Mouse (Mus musculus) kidney, embryonic 14.5 days (tissue): ENCODE data around the gene Atf5. TPM values are rescaled to one million over a fixed set of nuclear protein-coding genes. Genes with fewer than 3 reads are reported as not detected.

Experiments used
- ATAC-seq: fragments of 200-750 bp; cut with Nextera tagmentation; 2 replicates; pipeline ENCODE4 v1.8.0; 2017; ENCODE audit warnings: moderate number of reproducible peaks, mild to moderate bottlenecking, moderate TSS enrichment, moderate library complexity; ENCODE audit not compliant: low FRiP score, low TSS enrichment
- H3K27ac ChIP-seq: fragments of 300-500 bp; sonication (generic); 2 replicates; pipeline ENCODE4 v1.5.1; 2014; ENCODE audit warnings: low read depth, mild to moderate bottlenecking, low read length, moderate library complexity, mixed read lengths
- H3K27me3 ChIP-seq: fragments of 300-500 bp; sonication (generic); 2 replicates; pipeline ENCODE4 v1.6.1; 2014; ENCODE audit warnings: mild to moderate bottlenecking, low read length; ENCODE audit not compliant: control insufficient read depth, insufficient read depth
- H3K36me3 ChIP-seq: fragments of 300-500 bp; sonication (generic); 2 replicates; pipeline ENCODE4 v1.6.1; 2014; ENCODE audit warnings: low read length, mixed read lengths; ENCODE audit not compliant: control insufficient read depth, insufficient read depth
- H3K4me1 ChIP-seq: fragments of 300-500 bp; sonication (generic); 2 replicates; pipeline ENCODE4 v1.6.1; 2014; ENCODE audit warnings: low read length, mixed read lengths; ENCODE audit not compliant: control insufficient read depth, insufficient read depth
- H3K4me2 ChIP-seq: fragments of 300-500 bp; sonication (generic); replicated peaks from 2 replicates; pipeline ENCODE4 v1.6.1; 2014; ENCODE audit warnings: low read depth, mild to moderate bottlenecking, low read length
- H3K4me3 ChIP-seq: fragments of 300-500 bp; sonication (generic); 2 replicates; pipeline ENCODE4 v1.5.1; 2014; ENCODE audit warnings: mild to moderate bottlenecking, low read length
- H3K9ac ChIP-seq: fragments of 300-500 bp; sonication (generic); 2 replicates; pipeline ENCODE4 v1.6.1; 2014; ENCODE audit warnings: low read depth, mild to moderate bottlenecking, low read length, moderate library complexity
- H3K9me3 ChIP-seq: fragments of 300-500 bp; sonication (generic); 2 replicates; pipeline ENCODE4 v1.6.1; 2016; ENCODE audit warnings: low read length; ENCODE audit not compliant: control insufficient read depth
- WGBS: fragments of 180-500 bp; shearing (Covaris S2); extraction: QIAGEN DNeasy Blood & Tissue Kit; methylation state at CpG from one replicate; pipeline ENCODE4 v1.1.7; 2014; 5-methylcytosine and 5-hydroxymethylcytosine counted together
- polyA plus RNA-seq: library from polyadenylated mRNA; unstranded; fragments of >200 nt; fragmentation: Nextera tagmentation; extraction: Ambion mirVana; gene quantifications from 2 replicates; pipeline ENCODE4 v1.2.1, GENCODE M21; 2014

Gene Atf5
- polyA plus RNA-seq, 1 experiment from 2014 or later: 2.5 TPM

DNA sequence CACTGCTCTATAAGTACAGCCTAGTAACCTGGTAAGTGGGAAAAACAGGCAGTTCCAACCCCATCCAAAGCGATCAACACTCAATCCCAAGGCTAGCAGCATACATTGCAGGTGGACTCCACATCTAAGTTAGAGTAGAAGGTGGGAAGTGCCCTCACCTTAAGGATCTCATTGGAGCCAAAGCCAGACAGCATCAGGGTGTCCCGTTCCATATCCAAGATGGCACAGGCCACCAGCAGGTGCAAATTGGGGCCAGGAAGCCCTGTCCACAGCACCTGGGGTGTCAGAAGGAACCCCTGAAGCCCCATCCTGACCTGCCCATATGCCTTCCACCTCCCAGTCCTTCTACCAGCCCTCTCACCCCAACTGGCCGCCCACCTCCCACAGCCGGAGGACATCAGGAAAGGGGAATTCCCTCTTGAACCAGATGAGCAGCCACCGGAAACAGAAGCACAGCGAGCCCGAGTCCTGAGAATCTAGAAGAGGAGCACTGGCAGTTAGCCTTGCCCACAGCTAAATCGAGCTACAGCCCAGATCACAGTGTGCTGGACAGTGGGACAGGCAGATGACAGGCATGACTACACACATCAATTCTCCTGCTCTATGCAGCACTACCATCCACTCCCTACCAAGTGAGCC, 25.5 kb upstream of the Atf5 start:
- H3K4me1 ChIP-seq: peaks cover 10% of the 10 kb centered on the region; the same call in 1 of the 2 replicates
- 94% methylated on average over 8 of the region's 8 CpGs for WGBS

DNA sequence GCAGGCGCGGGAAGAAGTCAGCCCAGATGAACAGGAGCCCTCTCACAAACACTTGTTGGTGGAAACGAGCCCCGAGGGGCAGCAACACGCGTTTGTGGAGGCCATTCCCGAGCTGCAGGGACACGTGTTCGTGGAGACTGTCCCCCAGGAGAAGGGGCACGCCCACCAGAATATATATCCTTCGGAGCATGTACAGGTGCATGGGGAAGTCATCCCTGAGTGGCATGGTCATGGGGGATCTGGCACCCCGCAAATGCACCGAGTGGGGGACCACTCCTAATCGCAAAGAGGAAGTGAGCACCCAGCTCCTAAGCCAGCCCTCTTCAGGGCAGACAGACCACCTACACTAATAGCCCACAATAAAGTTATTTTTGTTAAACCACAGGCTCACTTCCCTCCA, 24.0 kb upstream of the Atf5 start:
- Histone ChIP-seq H3K4me3 (no peak overlapping the region), H3K36me3 (peaks cover 44% of the 10 kb centered on the region), H3K9ac (no peak overlapping the region), H3K27ac (no peak overlapping the region), H3K4me2 (peak overlapping the region; percentile 50; the same call in 1 of the 2 replicates), H3K4me1 (peaks cover 16% of the 10 kb centered on the region; the same call in 1 of the 2 replicates), H3K27me3 (0 out of 2 replicates have a peak, but pooled peaks cover 4% of the 10 kb centered on the region), H3K9me3 (no peaks in the 10 kb centered on the region)
- 58% methylated on average over 14 of the region's 14 CpGs for WGBS
- ATAC-seq: no peak

More for the DNA sequence above, 25.5 kb upstream of the Atf5 start:
- no peaks in the 10 kb centered on the region for H3K9me3 ChIP-seq
- ATAC-seq: no peak
- no peak overlapping the region for H3K4me3 ChIP-seq
- no peak overlapping the region for H3K9ac ChIP-seq
- 0 out of 2 replicates have a peak, but pooled peaks cover 4% of the 10 kb centered on the region for H3K27me3 ChIP-seq
- no peak overlapping the region for H3K27ac ChIP-seq
- peaks cover 58% of the 10 kb centered on the region for H3K36me3 ChIP-seq
- no peak overlapping the region for H3K4me2 ChIP-seq

GRCm38 (mm10) chr7:44839491-44840191, 23.2 kb upstream of the Atf5 start:
- Histone ChIP-seq H3K27ac (no peak overlapping the region), H3K9me3 (no peaks in the 10 kb centered on the region), H3K36me3 (peaks cover 36% of the 10 kb centered on the region), H3K4me1 (peaks cover 16% of the 10 kb centered on the region; the same call in 1 of the 2 replicates), H3K4me3 (peak overlapping the region; percentile 26), H3K9ac (peak overlapping the region; percentile 46; the same call in 1 of the 2 replicates), H3K4me2 (peak overlapping the region; percentile 50), H3K27me3 (0 out of 2 replicates have a peak, but pooled peaks cover 4% of the 10 kb centered on the region)
- 2% methylated on average over 58 of the region's 58 CpGs for WGBS
- peak; percentile 62 for ATAC-seq

DNA sequence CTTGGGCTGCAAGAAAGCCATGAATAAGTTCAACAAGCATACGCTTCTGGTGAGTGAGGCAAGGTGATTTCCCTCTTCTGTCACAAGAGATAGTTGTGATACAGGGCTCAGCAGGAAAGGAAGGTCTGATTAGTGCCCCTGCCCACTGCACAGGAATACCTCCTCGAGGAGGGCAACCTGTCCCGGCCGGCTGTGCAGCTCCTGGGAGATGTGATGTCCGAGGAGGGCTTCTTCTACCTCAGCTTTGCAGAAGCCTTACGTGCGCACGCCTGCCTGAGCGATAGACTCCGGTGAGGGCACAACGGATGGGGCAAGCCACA, 22.7 kb upstream of the Atf5 start:
- Histone ChIP-seq H3K9ac (peak overlapping the region; percentile 46; the same call in 1 of the 2 replicates), H3K4me1 (peaks cover 16% of the 10 kb centered on the region; the same call in 1 of the 2 replicates), H3K27me3 (0 out of 2 replicates have a peak, but pooled peaks cover 4% of the 10 kb centered on the region), H3K4me2 (peak overlapping the region; percentile 50), H3K4me3 (peak overlapping the region; percentile 26; the same call in 1 of the 2 replicates), H3K36me3 (peaks cover 31% of the 10 kb centered on the region), H3K27ac (no peak overlapping the region), H3K9me3 (no peaks in the 10 kb centered on the region)
- ATAC-seq: no peak
- 22% methylated on average over 11 of the region's 11 CpGs for WGBS

GRCm38 (mm10) chr7:44838073-44838472, 21.6 kb upstream of the Atf5 start:
- peaks cover 21% of the 10 kb centered on the region for H3K36me3 ChIP-seq
- no peak overlapping the region for H3K4me3 ChIP-seq
- ATAC-seq: no peak
- WGBS: 90% methylated on average over 6 of the region's 6 CpGs
- no peaks in the 10 kb centered on the region for H3K9me3 ChIP-seq
- H3K4me2 ChIP-seq: no peak overlapping the region
- H3K9ac ChIP-seq: no peak overlapping the region
- peaks cover 16% of the 10 kb centered on the region; the same call in 1 of the 2 replicates for H3K4me1 ChIP-seq
- 0 out of 2 replicates have a peak, but pooled peaks cover 4% of the 10 kb centered on the region for H3K27me3 ChIP-seq
- H3K27ac ChIP-seq: no peak overlapping the region

DNA sequence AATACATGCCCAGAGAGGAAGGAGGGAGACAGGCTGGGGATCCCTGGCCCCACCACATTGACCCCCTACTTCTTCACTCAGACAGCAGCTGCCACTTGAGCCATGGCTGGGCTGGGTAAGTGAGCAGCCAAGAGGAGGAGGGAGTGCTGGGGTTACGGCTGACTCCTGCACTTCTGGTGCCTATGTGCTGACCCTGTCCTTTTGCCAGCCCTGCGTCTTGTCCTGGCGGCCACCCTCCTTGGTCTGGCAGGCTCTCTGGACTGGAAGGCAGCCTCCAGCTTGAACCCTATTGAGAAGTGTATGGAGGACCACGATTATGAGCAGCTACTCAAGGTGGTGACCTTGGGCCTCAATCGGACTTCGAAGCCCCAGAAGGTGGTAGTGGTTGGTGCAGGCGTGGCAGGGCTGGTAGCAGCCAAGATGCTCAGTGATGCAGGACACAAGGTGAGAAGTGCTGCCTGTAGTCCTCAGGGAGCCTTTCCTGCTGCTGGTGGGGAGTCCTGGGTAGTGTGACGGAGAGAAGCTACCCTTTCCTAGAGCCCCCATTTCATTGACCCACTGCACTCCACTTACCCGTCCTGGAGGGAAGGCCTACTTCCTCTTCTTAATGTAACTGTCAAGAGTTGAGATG, 20.1 kb upstream of the Atf5 start:
- Histone ChIP-seq H3K9me3 (no peaks in the 10 kb centered on the region), H3K27me3 (0 out of 2 replicates have a peak, but pooled peaks cover 4% of the 10 kb centered on the region), H3K36me3 (peaks cover 12% of the 10 kb centered on the region), H3K4me2 (no peak overlapping the region), H3K9ac (no peak overlapping the region), H3K4me3 (no peak overlapping the region), H3K27ac (no peak overlapping the region), H3K4me1 (peaks cover 16% of the 10 kb centered on the region; the same call in 1 of the 2 replicates)
- 75% methylated on average over 9 of the region's 9 CpGs for WGBS
- no peak for ATAC-seq

- 22% methylated on average over 3 of the region's 3 CpGs for WGBS
- Histone ChIP-seq H3K27ac (no peak overlapping the region), H3K4me3 (no peak overlapping the region), H3K27me3 (0 out of 2 replicates have a peak, but pooled peaks cover 4% of the 10 kb centered on the region), H3K9me3 (no peaks in the 10 kb centered on the region), H3K4me2 (no peak overlapping the region), H3K9ac (no peak overlapping the region), H3K4me1 (peaks cover 16% of the 10 kb centered on the region; the same call in 1 of the 2 replicates), H3K36me3 (peaks cover 14% of the 10 kb centered on the region)
- ATAC-seq: no peak
Measured at GRCm38 (mm10) chr7:44836016-44836404, 19.6 kb upstream of the Atf5 start.

DNA sequence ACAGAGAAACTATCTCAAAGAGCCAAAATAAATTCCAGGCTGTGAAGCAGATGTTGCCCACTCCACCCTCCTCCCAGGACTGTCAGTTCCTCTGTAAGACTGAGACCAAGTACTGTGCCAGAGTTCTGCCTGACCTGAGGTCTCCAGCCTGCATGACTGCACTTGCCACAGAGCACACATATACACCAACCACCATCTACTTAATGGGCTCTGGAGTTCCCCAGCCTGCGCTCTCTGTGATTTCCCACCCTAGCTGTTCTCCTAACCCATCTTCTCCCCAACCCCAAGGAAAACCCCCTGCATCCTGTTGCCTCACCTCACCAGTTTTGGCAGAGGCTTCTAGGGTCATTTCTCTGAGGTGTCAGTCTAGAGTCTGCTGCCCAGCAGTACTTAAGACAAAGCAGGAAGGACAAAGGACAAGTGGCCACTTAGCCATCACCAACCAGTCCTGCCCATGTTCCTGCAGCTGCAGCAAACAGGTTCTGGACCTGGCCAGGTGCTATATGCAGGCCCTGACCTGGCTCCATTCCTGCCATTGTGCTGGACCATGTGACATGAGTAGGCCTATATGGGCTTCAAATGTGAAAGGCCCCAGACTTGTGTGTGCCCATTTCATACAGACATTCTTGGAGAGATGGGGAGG, 19.0 kb upstream of the Atf5 start:
- H3K9me3 ChIP-seq: no peaks in the 10 kb centered on the region
- H3K4me1 ChIP-seq: peaks cover 16% of the 10 kb centered on the region; the same call in 1 of the 2 replicates
- no peak for ATAC-seq
- 0 out of 2 replicates have a peak, but pooled peaks cover 4% of the 10 kb centered on the region for H3K27me3 ChIP-seq
- H3K4me3 ChIP-seq: no peak overlapping the region
- H3K27ac ChIP-seq: no peak overlapping the region
- no peak overlapping the region for H3K4me2 ChIP-seq
- WGBS: 88% methylated on average over 1 of the region's 1 CpGs
- no peak overlapping the region for H3K9ac ChIP-seq
- H3K36me3 ChIP-seq: peaks cover 19% of the 10 kb centered on the region
